Mouse (Mus musculus): ENCODE measurements around the gene Fam92b. TPM values are rescaled to one million over a fixed set of nuclear protein-coding genes. Genes with fewer than 3 reads are reported as not detected.

Fam92b gene
- polyA plus RNA-seq, 1 experiment from 2014 or later = not detected

GRCm38 (mm10) chr8:120202546-120202945, 25.3 kb upstream of the Fam92b start:
- Histone ChIP-seq H3K9ac (ENCODE audit: low read length) (no peak overlapping the region), H3K27me3 (ENCODE audit: control insufficient read depth, insufficient read depth, low read length) (no peaks in the 10 kb centered on the region), H3K4me3 (ENCODE audit: control insufficient read depth in 1 of 2, insufficient read depth in 1 of 2, low read depth in 1 of 2, low read length in 2 of 2) (no peak overlapping the region), H3K4me2 (ENCODE audit: low read length) (no peak overlapping the region), H3K36me3 (ENCODE audit: control insufficient read depth, insufficient read depth, low read length) (no peaks in the 10 kb centered on the region), H3K27ac (replicated peaks in 1 of 2; ENCODE audit: control insufficient read depth in 1 of 2, insufficient read depth in 1 of 2, low read depth in 2 of 2, low read length in 2 of 2) (no peak overlapping the region), H3K4me1 (ENCODE audit: control insufficient read depth in 2 of 2, insufficient read depth in 2 of 2, low read length in 2 of 2) (peaks cover 12% of the 10 kb centered on the region in 2 experiments), H3K9me3 (ENCODE audit: control insufficient read depth, low read length) (peaks cover 4% of the 10 kb centered on the region; the same call in 1 of the 2 replicates)
- WGBS = 23% methylated on average over 3 of the region's 3 CpGs
- 0 out of 2 replicates have a peak, but pooled peaks have one; percentile 10 for ATAC-seq (ENCODE audit: insufficient number of reproducible peaks, insufficient read depth, low FRiP score, low read depth)

DNA sequence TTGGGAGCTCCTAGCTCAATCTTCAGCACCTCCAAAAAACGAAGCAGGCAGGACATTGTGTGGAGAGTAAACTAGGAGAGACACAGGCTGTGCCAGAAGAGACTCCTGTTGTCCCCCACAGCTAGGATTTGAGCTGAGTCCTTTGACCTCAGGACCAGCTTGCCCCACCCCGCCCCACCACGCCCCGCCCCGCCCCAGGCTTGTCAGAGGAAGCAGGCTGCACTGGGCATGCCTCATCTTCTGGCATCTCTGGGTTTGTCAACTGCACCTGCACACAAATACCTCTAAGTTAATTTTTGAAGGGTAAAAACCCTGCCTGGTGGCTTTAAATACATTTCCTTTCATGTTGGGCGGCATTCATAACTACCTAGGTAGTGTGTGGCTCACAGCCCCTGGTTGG, 24.1 kb upstream of the Fam92b start:
- Histone ChIP-seq H3K27me3 (ENCODE audit: control insufficient read depth, insufficient read depth, low read length) (no peaks in the 10 kb centered on the region), H3K4me2 (ENCODE audit: low read length) (no peak overlapping the region), H3K9me3 (ENCODE audit: control insufficient read depth, low read length) (peaks cover 4% of the 10 kb centered on the region; the same call in 1 of the 2 replicates), H3K27ac (replicated peaks in 1 of 2; ENCODE audit: control insufficient read depth in 1 of 2, insufficient read depth in 1 of 2, low read depth in 2 of 2, low read length in 2 of 2) (no peak overlapping the region), H3K4me3 (ENCODE audit: control insufficient read depth in 1 of 2, insufficient read depth in 1 of 2, low read depth in 1 of 2, low read length in 2 of 2) (no peak overlapping the region), H3K4me1 (ENCODE audit: control insufficient read depth in 2 of 2, insufficient read depth in 2 of 2, low read length in 2 of 2) (peaks cover 12% of the 10 kb centered on the region in 2 experiments), H3K9ac (ENCODE audit: low read length) (no peak overlapping the region), H3K36me3 (ENCODE audit: control insufficient read depth, insufficient read depth, low read length) (no peaks in the 10 kb centered on the region)
- no peak for ATAC-seq (ENCODE audit: insufficient number of reproducible peaks, insufficient read depth, low FRiP score, low read depth)
- 94% methylated on average over 6 of the region's 6 CpGs for WGBS

GRCm38 (mm10) chr8:120192118-120192517, 14.9 kb upstream of the Fam92b start:
- Histone ChIP-seq H3K4me1 (ENCODE audit: control insufficient read depth in 2 of 2, insufficient read depth in 2 of 2, low read length in 2 of 2) (peaks cover 14 to 18% of the 10 kb centered on the region in 2 experiments), H3K4me2 (ENCODE audit: low read length) (no peak overlapping the region), H3K36me3 (ENCODE audit: control insufficient read depth, insufficient read depth, low read length) (no peaks in the 10 kb centered on the region), H3K4me3 (ENCODE audit: control insufficient read depth in 1 of 2, insufficient read depth in 1 of 2, low read depth in 1 of 2, low read length in 2 of 2) (no peak overlapping the region), H3K9ac (ENCODE audit: low read length) (no peak overlapping the region), H3K27ac (replicated peaks in 1 of 2; ENCODE audit: control insufficient read depth in 1 of 2, insufficient read depth in 1 of 2, low read depth in 2 of 2, low read length in 2 of 2) (peak overlapping the region in 1 of 2 experiments; percentile 92; a peak in 1 of 4 replicates), H3K27me3 (ENCODE audit: control insufficient read depth, insufficient read depth, low read length) (no peaks in the 10 kb centered on the region), H3K9me3 (ENCODE audit: control insufficient read depth, low read length) (no peaks in the 10 kb centered on the region)
- 96% methylated on average over 5 of the region's 5 CpGs for WGBS
- ATAC-seq (ENCODE audit: insufficient number of reproducible peaks, insufficient read depth, low FRiP score, low read depth) = no peak

DNA sequence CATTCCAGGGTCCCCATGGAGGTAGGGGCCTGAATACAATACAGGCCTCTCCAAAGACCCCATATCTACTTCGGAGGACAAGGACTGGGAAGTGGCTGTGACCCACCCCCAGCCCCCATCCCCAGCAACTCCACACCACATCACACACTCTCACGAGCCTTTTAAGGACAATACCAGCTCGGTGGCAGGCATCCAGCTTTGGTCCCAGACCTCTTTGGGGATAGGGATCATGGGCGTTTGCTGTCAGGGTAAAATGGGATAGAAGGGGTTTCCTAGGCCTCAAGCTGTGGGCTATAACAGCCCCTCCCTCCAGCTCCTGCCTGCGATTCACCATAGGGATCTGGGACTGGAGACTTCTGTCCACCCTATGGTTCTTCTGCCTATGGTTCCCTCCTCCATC, 14.4 kb upstream of the Fam92b start:
- ATAC-seq (ENCODE audit: insufficient number of reproducible peaks, insufficient read depth, low FRiP score, low read depth) = no peak

GRCm38 (mm10) chr8:120190810-120191413, 13.6 kb upstream of the Fam92b start:
- no peaks in the 10 kb centered on the region for H3K27me3 ChIP-seq (ENCODE audit: control insufficient read depth, insufficient read depth, low read length)
- peak overlapping the region; percentile 14 to 26; a peak in 2 of 4 replicates for H3K4me3 ChIP-seq (ENCODE audit: control insufficient read depth in 1 of 2, insufficient read depth in 1 of 2, low read depth in 1 of 2, low read length in 2 of 2)
- peak; percentile 84 for ATAC-seq (ENCODE audit: insufficient number of reproducible peaks, insufficient read depth, low FRiP score, low read depth)
- peak overlapping the region; percentile 91 to 92 for H3K27ac ChIP-seq (replicated peaks in 1 of 2; ENCODE audit: control insufficient read depth in 1 of 2, insufficient read depth in 1 of 2, low read depth in 2 of 2, low read length in 2 of 2)
- H3K36me3 ChIP-seq (ENCODE audit: control insufficient read depth, insufficient read depth, low read length) = no peaks in the 10 kb centered on the region
- H3K9me3 ChIP-seq (ENCODE audit: control insufficient read depth, low read length) = no peaks in the 10 kb centered on the region
- 31% methylated on average over 19 of the region's 20 CpGs for WGBS
- peak overlapping the region; percentile 65 for H3K4me2 ChIP-seq (ENCODE audit: low read length)
- H3K9ac ChIP-seq (ENCODE audit: low read length) = peak overlapping the region; percentile 63
- peaks cover 17 to 27% of the 10 kb centered on the region in 2 experiments for H3K4me1 ChIP-seq (ENCODE audit: control insufficient read depth in 2 of 2, insufficient read depth in 2 of 2, low read length in 2 of 2)

More for the DNA sequence above, 14.4 kb upstream of the Fam92b start:
- Histone ChIP-seq H3K4me1 (ENCODE audit: control insufficient read depth in 2 of 2, insufficient read depth in 2 of 2, low read length in 2 of 2) (peaks cover 14 to 20% of the 10 kb centered on the region in 2 experiments), H3K9me3 (ENCODE audit: control insufficient read depth, low read length) (no peaks in the 10 kb centered on the region), H3K27me3 (ENCODE audit: control insufficient read depth, insufficient read depth, low read length) (no peaks in the 10 kb centered on the region), H3K9ac (ENCODE audit: low read length) (no peak overlapping the region), H3K4me2 (ENCODE audit: low read length) (peak overlapping the region; percentile 65; the same call in 1 of the 2 replicates), H3K27ac (replicated peaks in 1 of 2; ENCODE audit: control insufficient read depth in 1 of 2, insufficient read depth in 1 of 2, low read depth in 2 of 2, low read length in 2 of 2) (peak overlapping the region; percentile 68 to 92; a peak in 3 of 4 replicates), H3K4me3 (ENCODE audit: control insufficient read depth in 1 of 2, insufficient read depth in 1 of 2, low read depth in 1 of 2, low read length in 2 of 2) (no peak overlapping the region), H3K36me3 (ENCODE audit: control insufficient read depth, insufficient read depth, low read length) (no peaks in the 10 kb centered on the region)
- 54% methylated on average over 5 of the region's 5 CpGs for WGBS

DNA sequence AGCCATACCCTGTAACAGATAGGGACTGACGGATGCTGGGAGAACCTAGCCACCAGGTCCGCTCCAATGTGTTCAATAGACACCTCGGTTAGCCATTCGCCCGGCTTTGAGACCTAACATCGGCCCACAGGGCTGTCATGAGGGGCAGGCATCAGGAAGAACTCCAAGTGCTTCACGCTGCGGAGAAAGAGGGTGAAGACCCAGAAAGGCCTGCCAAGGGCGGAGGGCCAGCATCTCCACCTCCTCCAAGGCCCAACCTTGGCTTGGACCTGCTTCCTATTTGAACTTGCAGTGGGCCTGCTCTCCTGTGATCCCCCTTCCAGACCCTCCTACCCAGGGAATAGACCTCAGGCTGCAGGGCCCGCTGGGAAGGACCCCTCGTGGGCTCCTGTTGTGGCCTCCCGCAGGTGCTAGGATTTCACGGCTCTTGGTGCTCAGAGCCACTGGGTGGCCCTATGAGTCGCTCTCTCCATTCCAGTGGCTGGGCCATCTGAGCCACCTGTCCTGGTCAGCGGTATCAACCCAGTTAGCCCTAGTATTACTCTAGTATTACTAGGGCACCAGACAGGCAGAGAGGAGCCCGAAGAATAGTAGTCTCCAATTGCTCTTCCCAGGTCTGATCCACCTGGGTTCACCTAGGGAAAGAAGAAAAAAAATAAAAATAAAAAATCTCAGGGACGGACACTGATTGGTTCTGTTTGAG, 13.0 kb upstream of the Fam92b start:
- H3K9me3 ChIP-seq (ENCODE audit: control insufficient read depth, low read length) = no peaks in the 10 kb centered on the region
- H3K4me3 ChIP-seq (ENCODE audit: control insufficient read depth in 1 of 2, insufficient read depth in 1 of 2, low read depth in 1 of 2, low read length in 2 of 2) = no peak overlapping the region
- no peak for ATAC-seq (ENCODE audit: insufficient number of reproducible peaks, insufficient read depth, low FRiP score, low read depth)
- WGBS = 79% methylated on average over 17 of the region's 17 CpGs
- no peak overlapping the region for H3K9ac ChIP-seq (ENCODE audit: low read length)
- peaks cover 21 to 34% of the 10 kb centered on the region in 2 experiments for H3K4me1 ChIP-seq (ENCODE audit: control insufficient read depth in 2 of 2, insufficient read depth in 2 of 2, low read length in 2 of 2)
- no peaks in the 10 kb centered on the region for H3K27me3 ChIP-seq (ENCODE audit: control insufficient read depth, insufficient read depth, low read length)
- no peaks in the 10 kb centered on the region for H3K36me3 ChIP-seq (ENCODE audit: control insufficient read depth, insufficient read depth, low read length)
- peak overlapping the region in 1 of 2 experiments; percentile 92; a peak in 1 of 4 replicates for H3K27ac ChIP-seq (replicated peaks in 1 of 2; ENCODE audit: control insufficient read depth in 1 of 2, insufficient read depth in 1 of 2, low read depth in 2 of 2, low read length in 2 of 2)
- H3K4me2 ChIP-seq (ENCODE audit: low read length) = peak overlapping the region; percentile 65; the same call in 1 of the 2 replicates

GRCm38 (mm10) chr8:120189440-120189839, 12.2 kb upstream of the Fam92b start:
- H3K9me3 ChIP-seq (ENCODE audit: control insufficient read depth, low read length) = no peaks in the 10 kb centered on the region
- no peak overlapping the region for H3K4me2 ChIP-seq (ENCODE audit: low read length)
- no peaks in the 10 kb centered on the region for H3K27me3 ChIP-seq (ENCODE audit: control insufficient read depth, insufficient read depth, low read length)
- no peak overlapping the region for H3K27ac ChIP-seq (replicated peaks in 1 of 2; ENCODE audit: control insufficient read depth in 1 of 2, insufficient read depth in 1 of 2, low read depth in 2 of 2, low read length in 2 of 2)
- no peak overlapping the region for H3K4me3 ChIP-seq (ENCODE audit: control insufficient read depth in 1 of 2, insufficient read depth in 1 of 2, low read depth in 1 of 2, low read length in 2 of 2)
- no peaks in the 10 kb centered on the region for H3K36me3 ChIP-seq (ENCODE audit: control insufficient read depth, insufficient read depth, low read length)
- ATAC-seq (ENCODE audit: insufficient number of reproducible peaks, insufficient read depth, low FRiP score, low read depth) = no peak
- H3K4me1 ChIP-seq (ENCODE audit: control insufficient read depth in 2 of 2, insufficient read depth in 2 of 2, low read length in 2 of 2) = peaks cover 27 to 42% of the 10 kb centered on the region in 2 experiments
- H3K9ac ChIP-seq (ENCODE audit: low read length) = no peak overlapping the region
- 60% methylated on average over 6 of the region's 6 CpGs for WGBS
